ENCODE assay signal across 10 mouse cellular contexts in genomic region chr16:36821474-36821873, GRCm38 (mm10). TPM values are rescaled to one million over a fixed set of nuclear protein-coding genes. Genes with fewer than 3 reads are reported as not detected.
DNase-seq lines count a peak whose midpoint lies in the region; ATAC-seq lines count a peak whose summit lies in the region.
"Had no signal": no experiment of that assay in that cellular context is flagged by ENCODE, and none has a peak within 500 bp of the region (broad histone marks: within the 10 kb centered on the region; RNA-seq: fewer than 3 reads in every experiment).

No protein-coding gene starts in this region.

- H3K36me3 ChIP-seq in kidney, embryonic 16.5 days (ENCODE audit: insufficient read depth, low read length) = no peaks in the 10 kb centered on the region
- H3K36me3 ChIP-seq in limb, embryonic 13.5 days = no peaks in the 10 kb centered on the region
- H3K36me3 ChIP-seq in stomach, embryonic 14.5 days (ENCODE audit: control insufficient read depth, insufficient read depth, low read length) = no peaks in the 10 kb centered on the region
- H3K36me3 ChIP-seq: limb, embryonic 15.5 days; stomach, embryonic 15.5 days had no signal

- no peak overlapping the region for H3K4me2 ChIP-seq in kidney, embryonic 16.5 days (replicated peaks; ENCODE audit: low read depth, low read length)
- no peak overlapping the region for H3K4me2 ChIP-seq in limb, embryonic 13.5 days (replicated peaks)
- H3K4me2 ChIP-seq in stomach, embryonic 14.5 days (replicated peaks; ENCODE audit: low read depth, low read length) = no peak overlapping the region
- H3K4me2 ChIP-seq: limb, embryonic 15.5 days; stomach, embryonic 15.5 days had no signal

- H3K9ac ChIP-seq in kidney, embryonic 16.5 days (replicated peaks; ENCODE audit: low read length) = no peak overlapping the region
- no peak overlapping the region for H3K9ac ChIP-seq in limb, embryonic 13.5 days
- H3K9ac ChIP-seq in stomach, embryonic 14.5 days (replicated peaks; ENCODE audit: low read depth, low read length) = no peak overlapping the region
- H3K9ac ChIP-seq: limb, embryonic 15.5 days; stomach, embryonic 15.5 days had no signal

- no peaks in the 10 kb centered on the region for H3K4me1 ChIP-seq in kidney, embryonic 16.5 days (ENCODE audit: insufficient read depth, low read length)
- H3K4me1 ChIP-seq in limb, embryonic 13.5 days = no peaks in the 10 kb centered on the region; the same call in 1 of the 2 replicates
- H3K4me1 ChIP-seq in stomach, embryonic 14.5 days (ENCODE audit: control insufficient read depth, insufficient read depth, low read length) = peaks cover 4% of the 10 kb centered on the region; the same call in 1 of the 2 replicates
- H3K4me1 ChIP-seq: limb, embryonic 15.5 days; stomach, embryonic 15.5 days had no signal

- H3K9me3 ChIP-seq in kidney, embryonic 16.5 days (ENCODE audit: low read length) = no peaks in the 10 kb centered on the region
- no peaks in the 10 kb centered on the region for H3K9me3 ChIP-seq in limb, embryonic 13.5 days
- H3K9me3 ChIP-seq in stomach, embryonic 14.5 days (ENCODE audit: control insufficient read depth, low read depth, low read length) = no peaks in the 10 kb centered on the region
- H3K9me3 ChIP-seq: limb, embryonic 15.5 days; stomach, embryonic 15.5 days had no signal

- ATAC-seq in kidney, embryonic 16.5 days (ENCODE audit: low FRiP score, low TSS enrichment) = peak; percentile 80
- 0 out of 2 replicates have a peak, but pooled peaks have one; percentile 41 for ATAC-seq in limb, embryonic 13.5 days (ENCODE audit: low FRiP score, low read depth)
- 0 out of 2 replicates have a peak, but pooled peaks have one; percentile 23 for ATAC-seq in stomach, embryonic 14.5 days (ENCODE audit: insufficient number of reproducible peaks, insufficient read depth, low FRiP score, low read depth)

- H3K27ac ChIP-seq in kidney, embryonic 16.5 days (ENCODE audit: low read length) = no peak overlapping the region
- no peak overlapping the region for H3K27ac ChIP-seq in limb, embryonic 13.5 days
- H3K27ac ChIP-seq in stomach, embryonic 14.5 days (ENCODE audit: low read length) = no peak overlapping the region
- H3K27ac ChIP-seq: limb, embryonic 15.5 days; stomach, embryonic 15.5 days had no signal

- no peak overlapping the region for H3K4me3 ChIP-seq in kidney, embryonic 16.5 days (ENCODE audit: low read length)
- no peak overlapping the region for H3K4me3 ChIP-seq in limb, embryonic 13.5 days
- no peak overlapping the region for H3K4me3 ChIP-seq in stomach, embryonic 14.5 days (ENCODE audit: low read depth, low read length)
- H3K4me3 ChIP-seq: limb, embryonic 15.5 days; stomach, embryonic 15.5 days had no signal

- H3K27me3 ChIP-seq in kidney, embryonic 16.5 days (ENCODE audit: insufficient read depth, low read length) = no peaks in the 10 kb centered on the region
- H3K27me3 ChIP-seq in limb, embryonic 13.5 days = no peaks in the 10 kb centered on the region
- no peaks in the 10 kb centered on the region for H3K27me3 ChIP-seq in stomach, embryonic 14.5 days (ENCODE audit: control insufficient read depth, insufficient read depth, low read length)
- H3K27me3 ChIP-seq: limb, embryonic 15.5 days; stomach, embryonic 15.5 days had no signal

- DNase-seq in kidney, postnatal 14 days = no peak
- DNase-seq in WW6 (ENCODE audit: low read depth, low spot score) = peak; percentile 58
- no peak for DNase-seq in layer of hippocampus, postnatal 14 days (ENCODE audit: low spot score in 2 of 2)
- no peak for DNase-seq in testis, postnatal 14 days (ENCODE audit: low spot score)
- DNase-seq in right cerebral cortex, adult 18-20 months = no peak

- WGBS in kidney, embryonic 16.5 days = 3% methylated on average over 3 of the region's 3 CpGs
- WGBS in limb, embryonic 13.5 days = 12% methylated on average over 3 of the region's 3 CpGs
- 4% methylated on average over 3 of the region's 3 CpGs for WGBS in stomach, embryonic 14.5 days

RNA-seq across cellular contexts. Expression of gene Iqcb1, which starts 6.7 kb away (rescaled TPM):
- polyA plus RNA-seq in kidney, embryonic 16.5 days (2015; fragmentation: Nextera tagmentation; extraction: Ambion mirVana) = 33.8 TPM in 2 replicates
- polyA plus RNA-seq in limb, embryonic 13.5 days (2015; fragmentation: Nextera tagmentation; extraction: Ambion mirVana) = 58.6 and 62.2 TPM in 2 replicates
- 38.7 and 45.6 TPM in 2 replicates for polyA plus RNA-seq in stomach, embryonic 14.5 days (2014; fragmentation: Nextera tagmentation; extraction: Ambion mirVana)
- 10 to 100 TPM; 33.1 to 33.4 TPM for total RNA-seq in layer of hippocampus, postnatal 14 days (2021)

RNA-seq across cellular contexts. Expression of gene Slc15a2, which starts 36.7 kb away (rescaled TPM):
- 21.7 and 28.5 TPM in 2 replicates for polyA plus RNA-seq in kidney, embryonic 16.5 days (2015; fragmentation: Nextera tagmentation; extraction: Ambion mirVana)
- 2.9 and 4.3 TPM in 2 replicates for polyA plus RNA-seq in limb, embryonic 13.5 days (2015; fragmentation: Nextera tagmentation; extraction: Ambion mirVana)
- polyA plus RNA-seq in stomach, embryonic 14.5 days (2014; fragmentation: Nextera tagmentation; extraction: Ambion mirVana) = 7.0 and 7.9 TPM in 2 replicates
- total RNA-seq in layer of hippocampus, postnatal 14 days (2021) = 10 to 100 TPM; 45.1 to 46.1 TPM

RNA-seq across cellular contexts. Expression of gene Eaf2, which starts 53.3 kb away (rescaled TPM):
- polyA plus RNA-seq in kidney, embryonic 16.5 days (2015; fragmentation: Nextera tagmentation; extraction: Ambion mirVana) = 9.8 and 11.6 TPM in 2 replicates
- polyA plus RNA-seq in limb, embryonic 13.5 days (2015; fragmentation: Nextera tagmentation; extraction: Ambion mirVana) = 2.2 and 3.2 TPM in 2 replicates
- 1.8 and 2.1 TPM in 2 replicates for polyA plus RNA-seq in stomach, embryonic 14.5 days (2014; fragmentation: Nextera tagmentation; extraction: Ambion mirVana)
- total RNA-seq in layer of hippocampus, postnatal 14 days (2021) = 1 to 10 TPM; 1.5 to 3.0 TPM

RNA-seq across cellular contexts. Expression of gene Golgb1, which starts 53.5 kb away (rescaled TPM):
- polyA plus RNA-seq in kidney, embryonic 16.5 days (2015; fragmentation: Nextera tagmentation; extraction: Ambion mirVana) = 97.0 and 106 TPM in 2 replicates
- polyA plus RNA-seq in limb, embryonic 13.5 days (2015; fragmentation: Nextera tagmentation; extraction: Ambion mirVana) = 128 and 135 TPM in 2 replicates
- polyA plus RNA-seq in stomach, embryonic 14.5 days (2014; fragmentation: Nextera tagmentation; extraction: Ambion mirVana) = 123 and 125 TPM in 2 replicates
- total RNA-seq in layer of hippocampus, postnatal 14 days (2021) = 10 to 100 TPM; 68.8 to 73.3 TPM

Comparison
In these comparisons a context has a peak if more than half of its experiments do, and no peak if none do; other contexts are left out.
1. ATAC-seq: peak in every context shown above with its lines; median percentile 80 in kidney, embryonic 16.5 days; 41 in limb, embryonic 13.5 days; 23 in stomach, embryonic 14.5 days.